Mouse (Mus musculus) lung, embryonic 14.5 days (tissue): ENCODE results near the gene Emp2. TPM values are rescaled to one million over a fixed set of nuclear protein-coding genes. Genes with fewer than 3 reads are reported as not detected.

Experiments
- ATAC-seq: fragments of 200-750 bp; cut with Nextera tagmentation; 2 replicates; pipeline ENCODE4 v1.8.0; 2017; ENCODE audit warnings: mild to moderate bottlenecking, moderate TSS enrichment, moderate library complexity; ENCODE audit not compliant: insufficient read depth
- DNase-seq: peaks from one replicate; pipeline ENCODE4 v3.0.0-alpha.2; 2015
- H3K27ac ChIP-seq: fragments of 300-500 bp; sonication (generic); 2 replicates; pipeline ENCODE4 v1.5.1; 2014; ENCODE audit warnings: low read depth, mild to moderate bottlenecking, moderate library complexity
- H3K27me3 ChIP-seq: fragments of 300-500 bp; sonication (generic); 2 replicates; pipeline ENCODE4 v1.6.1; 2014; ENCODE audit warnings: low read length, control low read depth; ENCODE audit not compliant: insufficient read depth
- H3K36me3 ChIP-seq: fragments of 300-500 bp; sonication (generic); 2 replicates; pipeline ENCODE4 v1.6.1; 2014; ENCODE audit warnings: control low read depth; ENCODE audit not compliant: insufficient read depth
- H3K4me1 ChIP-seq: fragments of 300-500 bp; sonication (generic); 2 replicates; pipeline ENCODE4 v1.6.1; 2014; ENCODE audit warnings: antibody characterized with exemption, control low read depth; ENCODE audit not compliant: insufficient read depth
- H3K4me2 ChIP-seq: fragments of 300-500 bp; sonication (generic); 2 replicates; pipeline ENCODE4 v1.6.1; 2014; ENCODE audit warnings: mild to moderate bottlenecking
- H3K4me3 ChIP-seq: fragments of 300-500 bp; sonication (generic); 2 replicates; pipeline ENCODE4 v1.5.1; 2014; ENCODE audit warnings: low read depth, low read length
- H3K9ac ChIP-seq: fragments of 300-500 bp; sonication (generic); 2 replicates; pipeline ENCODE4 v1.6.1; 2014
- H3K9me3 ChIP-seq: fragments of 300-500 bp; sonication (generic); 2 replicates; pipeline ENCODE4 v1.6.1; 2016; ENCODE audit warnings: low read depth, low read length, control low read depth
- CTCF ChIP-seq: IDR thresholded peaks from 2 replicates; pipeline ENCODE4 v1.5.1; 2016; ENCODE audit warnings: antibody characterized with exemption, low read depth
- WGBS: fragments of 180-500 bp; shearing (Covaris S2); extraction: QIAGEN DNeasy Blood & Tissue Kit; methylation state at CpG from one replicate; pipeline ENCODE4 v1.1.7; 2014; 5-methylcytosine and 5-hydroxymethylcytosine counted together
- polyA plus RNA-seq: library from polyadenylated mRNA; unstranded; fragments of >200 nt; fragmentation: Nextera tagmentation; extraction: Ambion mirVana; gene quantifications from 2 replicates; pipeline ENCODE4 v1.2.1, GENCODE M21; 2014

Emp2 gene
- polyA plus RNA-seq, 1 experiment from 2014 or later: 38.3 TPM

- Histone ChIP-seq H3K4me1 (peaks cover 11% of the 10 kb centered on the region), H3K4me2 (no peak overlapping the region), H3K36me3 (no peaks in the 10 kb centered on the region), H3K27me3 (no peaks in the 10 kb centered on the region), H3K9ac (no peak overlapping the region), H3K9me3 (no peaks in the 10 kb centered on the region), H3K27ac (no peak overlapping the region), H3K4me3 (no peak overlapping the region)
- ATAC-seq: no peak
- DNase-seq: no peak
- 65% methylated on average over 3 of the region's 3 CpGs for WGBS
- TF ChIP-seq CTCF: no peak
Measured at GRCm38 (mm10) chr16:10301337-10301736, 12.4 kb downstream of the Emp2 start.

- H3K9me3 ChIP-seq: no peaks in the 10 kb centered on the region
- H3K4me1 ChIP-seq: peaks cover 11% of the 10 kb centered on the region
- TF ChIP-seq CTCF: no peak
- no peaks in the 10 kb centered on the region for H3K27me3 ChIP-seq
- no peaks in the 10 kb centered on the region for H3K36me3 ChIP-seq
- no peak for DNase-seq
- H3K4me3 ChIP-seq: no peak overlapping the region
- 57% methylated on average over 3 of the region's 3 CpGs for WGBS
- H3K9ac ChIP-seq: no peak overlapping the region; the same call in 1 of the 2 replicates
- ATAC-seq: peak; percentile 43
- peak overlapping the region; percentile 25; the same call in 1 of the 2 replicates for H3K4me2 ChIP-seq
- peak overlapping the region; percentile 81 for H3K27ac ChIP-seq
Measured at GRCm38 (mm10) chr16:10300231-10301186, 13.3 kb downstream of the Emp2 start.

GRCm38 (mm10) chr16:10299637-10300036 lies 14.1 kb downstream of the Emp2 start:
- no peak overlapping the region for H3K4me3 ChIP-seq
- peak overlapping the region; percentile 28; the same call in 1 of the 2 replicates for H3K9ac ChIP-seq
- 11% methylated on average over 8 of the region's 8 CpGs for WGBS
- H3K27me3 ChIP-seq: no peaks in the 10 kb centered on the region
- peak; percentile 66 for DNase-seq
- peak overlapping the region; percentile 81; the same call in 1 of the 2 replicates for H3K27ac ChIP-seq
- H3K9me3 ChIP-seq: no peaks in the 10 kb centered on the region
- peak; percentile 61 for ATAC-seq
- peaks cover 11% of the 10 kb centered on the region for H3K4me1 ChIP-seq
- H3K4me2 ChIP-seq: peak overlapping the region; percentile 25; the same call in 1 of the 2 replicates
- no peaks in the 10 kb centered on the region for H3K36me3 ChIP-seq
- no peak for TF ChIP-seq CTCF

GRCm38 (mm10) chr16:10297696-10298644 lies 15.8 kb downstream of the Emp2 start:
- ATAC-seq: no peak
- H3K4me2 ChIP-seq: no peak overlapping the region
- no peak overlapping the region for H3K27ac ChIP-seq

GRCm38 (mm10) chr16:10288115-10288514 lies 25.7 kb downstream of the Emp2 start:
- no peak for TF ChIP-seq CTCF
- Histone ChIP-seq H3K4me3 (no peak overlapping the region), H3K4me2 (no peak overlapping the region), H3K36me3 (0 out of 2 replicates have a peak, but pooled peaks cover 2% of the 10 kb centered on the region), H3K27me3 (no peaks in the 10 kb centered on the region), H3K4me1 (no peaks in the 10 kb centered on the region), H3K9ac (no peak overlapping the region), H3K27ac (no peak overlapping the region), H3K9me3 (no peaks in the 10 kb centered on the region)
- 81% methylated on average over 6 of the region's 6 CpGs for WGBS
- no peak for ATAC-seq
- DNase-seq: no peak

More at GRCm38 (mm10) chr16:10297696-10298644, 15.8 kb downstream of the Emp2 start:
- Histone ChIP-seq H3K27me3 (no peaks in the 10 kb centered on the region), H3K4me1 (peaks cover 11% of the 10 kb centered on the region), H3K9ac (no peak overlapping the region), H3K4me3 (no peak overlapping the region), H3K36me3 (no peaks in the 10 kb centered on the region), H3K9me3 (no peaks in the 10 kb centered on the region)
- no peak for DNase-seq
- 84% methylated on average over 10 of the region's 10 CpGs for WGBS
- TF ChIP-seq CTCF: no peak

GRCm38 (mm10) chr16:10286513-10287268 lies 27.1 kb downstream of the Emp2 start:
- H3K4me3 ChIP-seq: no peak overlapping the region
- TF ChIP-seq CTCF: no peak
- H3K27ac ChIP-seq: no peak overlapping the region
- ATAC-seq: no peak
- H3K9me3 ChIP-seq: no peaks in the 10 kb centered on the region
- H3K4me2 ChIP-seq: no peak overlapping the region
- no peak overlapping the region for H3K9ac ChIP-seq
- H3K27me3 ChIP-seq: no peaks in the 10 kb centered on the region
- 0 out of 2 replicates have a peak, but pooled peaks cover 2% of the 10 kb centered on the region for H3K36me3 ChIP-seq
- no peaks in the 10 kb centered on the region for H3K4me1 ChIP-seq
- WGBS: 65% methylated on average over 9 of the region's 9 CpGs
- peak; percentile 13 for DNase-seq
